Mouse (Mus musculus) forebrain, embryonic 14.5 days (tissue): ENCODE measurements around the gene Myh7. TPM values are rescaled to one million over a fixed set of nuclear protein-coding genes. Genes with fewer than 3 reads are reported as not detected.
"Not testable (repeated sequence)": the region's sequence is repeated elsewhere in the genome, so short reads cannot be mapped to it uniquely, and the experiment has no call there.

Source experiments
- ATAC-seq: fragments of 200-750 bp; cut with Nextera tagmentation; 2 replicates; pipeline ENCODE4 v1.8.0; 2017; ENCODE audit warnings: mild to moderate bottlenecking, moderate library complexity
- DNase-seq: peaks from one replicate; pipeline ENCODE4 v3.0.0-alpha.2; 2015; ENCODE audit warnings: low spot score
- H3K27ac ChIP-seq: fragments of 300-500 bp; sonication (generic); 2 replicates; pipeline ENCODE4 v1.5.1; 2014; ENCODE audit warnings: low read depth, mild to moderate bottlenecking, control low read depth, low read length, moderate library complexity
- H3K27me3 ChIP-seq: fragments of 300-500 bp; sonication (generic); replicated peaks from 2 replicates; pipeline ENCODE4 v1.6.1; 2014; ENCODE audit warnings: low read length, control low read depth, mixed read lengths; ENCODE audit not compliant: control insufficient read depth, insufficient read depth
- H3K36me3 ChIP-seq: fragments of 300-500 bp; sonication (generic); 2 replicates; pipeline ENCODE4 v1.6.1; 2014; ENCODE audit warnings: low read length, control low read depth; ENCODE audit not compliant: control insufficient read depth, insufficient read depth
- H3K4me1 ChIP-seq: fragments of 300-500 bp; sonication (generic); 2 replicates; pipeline ENCODE4 v1.6.1; 2014; ENCODE audit warnings: antibody characterized with exemption, low read length, control low read depth; ENCODE audit not compliant: control insufficient read depth, insufficient read depth
- H3K4me2 ChIP-seq: fragments of 300-500 bp; sonication (generic); 2 replicates; pipeline ENCODE4 v1.6.1; 2014; ENCODE audit warnings: mild to moderate bottlenecking, control low read depth, low read length
- H3K4me3 ChIP-seq: fragments of 300-500 bp; sonication (generic); 2 replicates; pipeline ENCODE4 v1.5.1; 2014; ENCODE audit warnings: low read depth, low read length, control low read depth
- H3K9ac ChIP-seq: fragments of 300-500 bp; sonication (generic); 2 replicates; pipeline ENCODE4 v1.6.1; 2014; ENCODE audit warnings: mild to moderate bottlenecking, low read length, control low read depth, moderate library complexity
- H3K9me3 ChIP-seq: fragments of 300-500 bp; sonication (generic); replicated peaks from 2 replicates; pipeline ENCODE4 v1.6.1; 2016; ENCODE audit warnings: low read length, control low read depth, mixed read lengths; ENCODE audit not compliant: control insufficient read depth
- WGBS: fragments of 180-500 bp; shearing (Covaris S2); extraction: QIAGEN DNeasy Blood & Tissue Kit; methylation state at CpG from one replicate; pipeline ENCODE4 v1.1.7; 2014; 5-methylcytosine and 5-hydroxymethylcytosine counted together
- polyA plus RNA-seq: library from polyadenylated mRNA; unstranded; fragments of >200 nt; fragmentation: Nextera tagmentation; extraction: Ambion mirVana; gene quantifications from 2 replicates; pipeline ENCODE4 v1.2.1, GENCODE M21; 2014

Myh7 gene
- polyA plus RNA-seq, 1 experiment from 2014 or later, result 5.4 TPM

GRCm38 (mm10) chr14:54967874-54968273 is 26.6 kb downstream of the Myh7 start:
- Histone ChIP-seq H3K36me3 (no peaks in the 10 kb centered on the region), H3K27me3 (no peaks in the 10 kb centered on the region), H3K4me2 (no peak overlapping the region), H3K4me3 (no peak overlapping the region), H3K9ac (no peak overlapping the region), H3K27ac (no peak overlapping the region), H3K9me3 (no peaks in the 10 kb centered on the region), H3K4me1 (no peaks in the 10 kb centered on the region)
- WGBS, result 87% methylated on average over 3 of the region's 3 CpGs
- DNase-seq (no peak), ATAC-seq (no peak)

GRCm38 (mm10) chr14:54966320-54966977 is 28.0 kb downstream of the Myh7 start, which contains the start of gene Myh6:
Gene Myh6, minus strand, starts transcription at chr14:54966927.
- no peak within 1 kb of the TSS for H3K4me3 ChIP-seq
- H3K9me3 ChIP-seq, result no peaks in the 10 kb centered on the region
- DNase-seq (no peak), ATAC-seq (no peak)
- H3K36me3 ChIP-seq, result no peaks in the 10 kb centered on the region
- no peak within 1 kb of the TSS for H3K4me2 ChIP-seq
- H3K27me3 ChIP-seq, result no peaks in the 10 kb centered on the region
- H3K4me1 ChIP-seq, result no peaks in the 10 kb centered on the region
- no peak within 1 kb of the TSS for H3K27ac ChIP-seq
- H3K9ac ChIP-seq, result no peak within 1 kb of the TSS
- 77% methylated on average over 7 of the region's 7 CpGs for WGBS

- no peaks in the 10 kb centered on the region for H3K27me3 ChIP-seq
- WGBS, result 73% methylated on average over 6 of the region's 6 CpGs
- H3K4me1 ChIP-seq, result no peaks in the 10 kb centered on the region
- no peak for ATAC-seq
- H3K4me2 ChIP-seq, result no peak overlapping the region
- no peak for DNase-seq
- H3K36me3 ChIP-seq, result no peaks in the 10 kb centered on the region
- H3K9ac ChIP-seq, result no peak overlapping the region
- H3K27ac ChIP-seq, result no peak overlapping the region
- H3K9me3 ChIP-seq, result no peaks in the 10 kb centered on the region
- H3K4me3 ChIP-seq, result no peak overlapping the region
These were observed 28.8 kb downstream of the Myh7 start for GRCm38 (mm10) chr14:54965631-54966030.

GRCm38 (mm10) chr14:54965044-54965443 is 29.4 kb downstream of the Myh7 start:
- H3K4me2 ChIP-seq, result no peak overlapping the region
- WGBS, result 82% methylated on average over 15 of the region's 15 CpGs
- H3K4me1 ChIP-seq, result no peaks in the 10 kb centered on the region
- no peak overlapping the region for H3K9ac ChIP-seq
- H3K4me3 ChIP-seq, result no peak overlapping the region
- H3K36me3 ChIP-seq, result no peaks in the 10 kb centered on the region
- DNase-seq, result no peak
- ATAC-seq, result no peak
- H3K27ac ChIP-seq, result no peak overlapping the region
- no peaks in the 10 kb centered on the region for H3K9me3 ChIP-seq
- H3K27me3 ChIP-seq, result no peaks in the 10 kb centered on the region

GRCm38 (mm10) chr14:54963727-54964126 is 30.7 kb downstream of the Myh7 start:
- 89% methylated on average over 11 of the region's 11 CpGs for WGBS
- Histone ChIP-seq H3K4me2 (no peak overlapping the region), H3K9ac (no peak overlapping the region), H3K4me1 (no peaks in the 10 kb centered on the region), H3K9me3 (no peaks in the 10 kb centered on the region), H3K27ac (no peak overlapping the region), H3K27me3 (no peaks in the 10 kb centered on the region), H3K4me3 (no peak overlapping the region), H3K36me3 (no peaks in the 10 kb centered on the region)
- no peak for ATAC-seq
- DNase-seq, result no peak

GRCm38 (mm10) chr14:54962714-54963113 is 31.7 kb downstream of the Myh7 start:
- no peak overlapping the region for H3K9ac ChIP-seq
- WGBS, result 93% methylated on average over 7 of the region's 7 CpGs
- H3K27ac ChIP-seq, result no peak overlapping the region
- DNase-seq (no peak), ATAC-seq (no peak)
- no peaks in the 10 kb centered on the region for H3K4me1 ChIP-seq
- H3K9me3 ChIP-seq, result no peaks in the 10 kb centered on the region
- H3K4me3 ChIP-seq, result no peak overlapping the region
- H3K36me3 ChIP-seq, result no peaks in the 10 kb centered on the region
- no peak overlapping the region for H3K4me2 ChIP-seq
- no peaks in the 10 kb centered on the region for H3K27me3 ChIP-seq

- H3K27ac ChIP-seq, result no peak overlapping the region
- no peak overlapping the region for H3K9ac ChIP-seq
- H3K4me3 ChIP-seq, result no peak overlapping the region
- DNase-seq (no peak), ATAC-seq (no peak)
- WGBS, result 86% methylated on average over 5 of the region's 5 CpGs
- no peaks in the 10 kb centered on the region for H3K27me3 ChIP-seq
- no peaks in the 10 kb centered on the region for H3K4me1 ChIP-seq
- H3K36me3 ChIP-seq, result no peaks in the 10 kb centered on the region
- H3K9me3 ChIP-seq, result no peaks in the 10 kb centered on the region
- H3K4me2 ChIP-seq, result no peak overlapping the region
These were observed 32.9 kb downstream of the Myh7 start for GRCm38 (mm10) chr14:54961487-54961886.

GRCm38 (mm10) chr14:54960769-54961168 is 33.7 kb downstream of the Myh7 start:
- no peaks in the 10 kb centered on the region for H3K4me1 ChIP-seq
- H3K27me3 ChIP-seq, result no peaks in the 10 kb centered on the region
- no peak overlapping the region for H3K9ac ChIP-seq
- no peaks in the 10 kb centered on the region for H3K9me3 ChIP-seq
- H3K4me2 ChIP-seq, result no peak overlapping the region
- no peak overlapping the region for H3K4me3 ChIP-seq
- WGBS, result 68% methylated on average over 10 of the region's 10 CpGs
- H3K27ac ChIP-seq, result no peak overlapping the region
- no peaks in the 10 kb centered on the region for H3K36me3 ChIP-seq
- ATAC-seq (no peak), DNase-seq (peak; percentile 1)

DNA sequence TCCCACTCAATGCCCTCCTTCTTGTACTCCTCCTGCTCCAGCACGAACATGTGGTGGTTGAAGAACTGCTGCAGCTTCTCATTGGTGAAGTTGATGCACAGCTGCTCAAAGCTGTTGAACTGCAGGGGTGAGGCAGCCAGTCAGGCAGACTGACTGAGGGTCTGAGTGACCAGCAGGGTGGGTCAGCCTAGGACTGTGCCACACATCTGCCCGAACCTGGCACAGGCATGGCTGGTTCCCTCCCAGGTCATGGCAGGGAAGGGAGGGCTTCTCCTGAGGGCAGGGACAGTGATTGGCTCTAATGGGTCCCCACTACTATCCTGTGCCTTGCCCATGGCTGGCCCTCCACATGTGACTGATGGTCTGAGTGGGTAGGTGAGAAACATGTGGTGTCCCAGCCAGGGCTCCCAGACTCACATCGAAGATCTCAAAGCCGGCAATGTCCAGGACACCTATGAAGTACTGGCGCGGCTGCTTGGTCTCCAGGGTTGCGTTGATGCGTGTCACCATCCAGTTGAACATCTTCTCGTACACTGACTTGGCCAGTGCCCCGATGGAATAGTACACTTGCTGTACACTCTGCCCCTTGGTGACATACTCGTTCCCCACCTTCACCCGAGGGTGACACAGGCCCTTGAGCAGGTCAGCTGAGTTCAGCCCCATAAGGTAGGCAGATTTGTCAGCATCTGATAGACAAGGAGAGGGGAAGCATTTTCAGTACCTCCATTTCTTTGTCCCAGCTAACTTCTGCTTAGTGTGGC is 34.4 kb downstream of the Myh7 start:
- not testable (repeated sequence) for H3K27ac ChIP-seq, DNase-seq, H3K4me3 ChIP-seq, H3K4me2 ChIP-seq, ATAC-seq, H3K36me3 ChIP-seq, H3K9ac ChIP-seq, H3K9me3 ChIP-seq, H3K4me1 ChIP-seq, H3K27me3 ChIP-seq
- 94% methylated on average over 12 of the region's 12 CpGs for WGBS
